Mouse (Mus musculus) right cerebral cortex, postnatal 4 days (tissue): ENCODE measurements at regions not wholly inside any gene's neighbourhood (a gene's known extent, or its start where the extent isn't known, plus 50 kb on each side); places are given as distances from the start of the nearest gene placed in this dataset.
"Not testable (repeated sequence)": the region's sequence is repeated elsewhere in the genome, so short reads cannot be mapped to it uniquely, and the experiment has no call there.

Source experiments
- DNase-seq: peaks from one replicate; pipeline ENCODE4 v3.0.0-alpha.2; 2022

DNA sequence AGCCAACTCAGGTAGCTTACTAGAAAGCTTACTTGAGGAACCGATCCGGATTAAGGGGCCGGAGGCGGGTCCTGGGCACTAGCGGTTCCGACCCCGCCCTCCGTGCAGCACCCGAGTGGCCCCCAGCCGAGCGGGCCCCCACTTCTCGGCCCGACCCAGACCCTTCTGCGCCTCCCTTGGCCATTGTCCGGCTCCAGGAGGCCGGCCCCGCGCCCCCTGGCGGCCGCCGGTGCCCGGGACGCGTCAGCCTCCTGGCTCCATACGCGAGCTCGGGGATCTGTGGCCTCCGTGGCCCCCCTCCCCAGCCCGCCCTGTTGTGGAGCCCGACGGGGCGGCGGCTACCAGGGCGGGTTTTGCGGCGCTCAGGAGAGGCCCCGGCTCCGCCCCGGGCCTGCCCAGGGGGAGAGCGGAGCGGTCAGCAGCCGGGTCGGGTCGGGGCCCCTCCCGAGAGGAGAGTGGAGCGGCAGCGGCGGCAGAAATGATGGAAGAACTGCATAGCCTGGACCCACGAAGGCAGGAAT, 94.3 kb upstream of the Zfp986 start:
- DNase-seq = peak; percentile 4

DNA sequence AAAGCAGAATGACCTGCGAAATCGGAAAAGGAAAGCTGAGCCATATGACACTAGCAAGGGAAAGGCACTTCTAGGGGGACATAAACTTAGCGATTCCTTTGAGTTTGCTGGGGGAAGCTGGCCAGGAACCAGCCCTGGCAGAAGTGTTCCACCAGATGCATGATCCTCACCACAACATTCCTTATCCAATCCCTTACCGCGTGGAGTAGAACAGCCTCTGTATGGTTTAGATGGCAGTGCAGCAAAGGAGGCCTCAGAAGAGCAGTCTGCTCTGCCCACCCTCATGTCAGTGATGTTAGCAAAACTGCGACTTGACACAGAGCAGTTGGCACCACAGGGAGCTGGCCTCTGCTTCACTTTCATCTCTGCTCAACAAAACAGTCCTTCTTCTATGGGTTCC, 93.7 kb upstream of the Zfp986 start:
- not testable (repeated sequence) for DNase-seq

DNA sequence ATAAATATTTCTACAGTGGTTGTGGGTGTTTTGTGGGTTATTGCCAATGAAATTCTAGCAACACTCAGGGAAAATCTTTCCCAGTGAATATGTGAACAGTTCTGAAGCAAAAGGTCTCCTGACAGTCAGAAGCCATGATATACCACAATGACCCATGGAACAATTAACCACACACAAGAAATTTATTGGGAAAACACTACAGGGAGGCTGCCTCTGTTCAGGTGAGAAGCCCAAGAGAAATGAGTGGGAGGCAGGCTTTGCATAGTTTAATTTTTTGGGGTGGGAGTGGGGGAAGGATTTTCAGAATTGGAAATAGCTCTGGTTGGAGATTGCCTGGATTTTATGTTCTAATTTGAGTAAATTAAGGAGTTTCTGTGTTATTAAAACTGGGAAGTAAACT, 92.1 kb upstream of the Zfp986 start:
- not testable (repeated sequence) for DNase-seq

DNA sequence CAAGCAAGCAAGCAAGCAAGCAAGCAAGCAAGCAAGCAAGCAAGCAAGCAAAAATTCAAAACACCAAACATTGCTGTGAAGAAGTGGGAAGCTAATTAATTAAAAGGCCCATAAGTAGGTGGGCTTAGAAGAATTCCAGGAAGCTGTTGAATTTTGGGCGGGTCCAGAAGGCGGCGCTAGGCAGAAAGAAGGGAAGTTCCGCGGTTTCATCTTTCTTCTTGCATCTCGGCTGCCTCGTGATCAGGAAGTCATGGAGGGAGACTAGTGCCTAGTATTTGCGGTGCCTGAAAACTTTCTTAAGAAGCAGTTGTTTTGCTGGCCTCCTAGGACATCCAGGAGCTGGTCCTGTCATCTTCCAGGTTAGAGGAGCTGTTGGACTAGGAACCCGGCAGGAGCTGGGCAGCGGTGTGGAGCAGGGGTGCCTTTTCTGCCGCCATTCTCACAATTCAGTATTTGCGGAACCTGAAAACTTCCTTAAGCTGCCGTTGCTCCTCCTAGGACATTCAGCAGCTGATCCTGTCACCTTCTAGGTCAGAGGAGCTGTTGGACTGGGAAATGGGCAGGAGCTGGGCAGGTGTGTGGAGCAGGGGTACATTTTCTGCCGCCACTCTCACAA, 87.2 kb upstream of the Zfp986 start:
- DNase-seq = not testable (repeated sequence)

DNA sequence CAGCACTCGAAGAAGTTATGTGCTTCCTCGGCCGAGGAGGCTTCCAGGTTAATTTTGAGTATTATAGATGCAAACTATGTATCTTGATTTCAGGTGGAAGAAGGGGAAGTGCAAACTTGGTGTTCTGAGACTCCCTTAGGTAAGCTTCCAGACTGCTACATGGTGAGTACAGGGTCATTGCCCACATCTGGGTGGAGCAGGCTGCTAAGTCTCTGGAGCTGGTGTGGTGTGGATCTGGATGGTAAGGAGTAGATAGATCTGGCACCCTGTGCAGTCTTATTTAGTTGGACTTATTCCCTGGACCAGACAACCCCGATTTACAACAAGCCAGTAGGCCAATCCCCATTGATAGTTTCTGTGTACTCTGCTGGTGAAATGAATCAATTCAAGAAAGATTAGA, 53.9 kb upstream of the Zfp986 start:
- not testable (repeated sequence) for DNase-seq
